Mouse (Mus musculus) cortical plate, adult 2 months (tissue): ENCODE measurements at regions not wholly inside any gene's neighbourhood (a gene's known extent, or its start where the extent isn't known, plus 50 kb on each side); places are given as distances from the start of the nearest gene placed in this dataset.

Experiments used
- CTCF ChIP-seq: fragments of 200-500 bp; IDR thresholded peaks from 2 replicates; pipeline ENCODE4 v1.5.1; 2011; ENCODE audit warnings: mild to moderate bottlenecking, control low read depth, low read length; ENCODE audit not compliant: insufficient read depth; ENCODE audit errors: extremely low read depth
- POLR2A ChIP-seq: fragments of 200-500 bp; IDR thresholded peaks from 2 replicates; pipeline ENCODE4 v1.6.1; 2011; ENCODE audit warnings: mild to moderate bottlenecking, low read length, control low read depth; ENCODE audit not compliant: insufficient read depth; ENCODE audit errors: extremely low read depth

GRCm38 (mm10) chr4:55242331-55242730 is 107.5 kb upstream of the Rad23b start:
- TF ChIP-seq CTCF (no peak), POLR2A (no peak)
